Mouse (Mus musculus): Measurements from ENCODE around the gene Polg2.

Gene Polg2

DNA sequence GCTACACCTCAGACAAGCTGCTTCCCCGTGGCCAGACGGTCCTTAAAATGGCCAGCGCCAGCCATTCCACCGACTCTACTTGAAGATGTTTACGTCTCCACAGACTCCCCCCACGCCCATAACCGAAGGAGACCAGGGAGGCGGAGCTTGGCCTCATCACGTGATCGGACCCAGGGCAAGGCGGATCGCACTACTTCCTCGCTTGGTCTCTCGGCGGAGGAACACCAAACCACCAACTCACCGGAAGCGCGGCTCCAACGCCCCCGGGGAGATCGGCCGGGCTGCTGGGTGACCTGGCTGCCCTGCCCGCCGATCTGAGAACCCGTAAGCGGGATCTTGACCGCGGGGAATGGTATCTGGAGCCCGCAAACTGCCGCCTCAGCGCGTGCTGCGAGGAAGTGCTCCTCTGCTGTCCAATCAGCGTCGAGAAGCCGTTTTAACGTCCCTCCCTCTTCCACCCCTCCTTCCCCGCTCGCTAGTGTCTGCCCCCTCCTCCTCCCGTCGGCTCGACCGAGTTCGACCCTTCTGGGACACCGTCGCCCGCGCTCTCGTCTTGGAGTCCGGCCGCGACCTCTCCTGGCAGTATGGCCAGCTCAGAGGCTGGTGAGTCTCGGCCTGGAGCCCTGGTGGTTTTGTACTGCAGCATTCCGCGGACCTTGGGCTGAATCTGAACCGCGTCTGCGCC is 9.6 kb upstream of the Polg2 start, which contains the start of the genes Ddx5 and Cep95:
Gene Ddx5 (minus strand): TSS at position 411 of the 685 bp plus-strand sequence.
Gene Cep95 (plus strand): TSS at position 478 of the 685 bp plus-strand sequence.
- in situ Hi-C loops (cut with MboI), result no loop called here

DNA sequence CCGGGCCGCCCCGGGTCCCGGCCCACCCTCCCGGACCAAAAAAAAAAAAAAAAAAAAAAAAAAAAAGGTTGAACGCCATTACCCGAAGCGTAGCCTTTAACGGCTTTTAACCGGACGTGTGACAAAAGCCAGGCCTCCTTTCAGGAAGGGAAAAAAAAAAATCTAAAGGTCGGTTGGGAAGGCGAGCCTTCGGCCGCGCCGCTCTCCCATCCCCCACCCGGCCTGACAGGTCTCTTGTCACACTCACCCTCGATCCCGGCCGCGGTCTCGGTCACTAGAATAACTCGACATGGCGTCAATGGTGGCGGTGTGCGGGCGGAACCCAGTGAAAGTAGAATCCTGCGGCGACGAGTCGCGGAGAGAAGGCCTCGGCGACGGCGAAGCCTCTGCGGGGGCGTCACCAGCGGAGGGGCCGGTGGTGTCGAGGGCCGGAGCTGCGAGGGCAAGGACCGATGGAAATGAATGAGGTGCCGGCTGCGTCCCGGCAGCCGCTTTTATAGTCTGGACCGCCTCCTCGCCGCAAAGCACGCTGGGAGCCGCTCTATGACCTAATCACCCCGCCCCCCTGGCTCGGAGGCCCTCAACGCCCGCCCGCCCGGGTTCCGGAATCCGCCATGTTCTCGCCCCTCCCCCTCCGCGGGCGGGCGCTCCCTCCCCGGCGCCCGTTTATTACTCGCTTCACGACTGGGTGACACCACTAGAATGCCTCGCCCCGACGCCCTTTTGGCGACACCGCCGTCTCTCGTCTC is 8.9 kb upstream of the Polg2 start:
- in situ Hi-C loops (cut with MboI), result no loop called here

DNA sequence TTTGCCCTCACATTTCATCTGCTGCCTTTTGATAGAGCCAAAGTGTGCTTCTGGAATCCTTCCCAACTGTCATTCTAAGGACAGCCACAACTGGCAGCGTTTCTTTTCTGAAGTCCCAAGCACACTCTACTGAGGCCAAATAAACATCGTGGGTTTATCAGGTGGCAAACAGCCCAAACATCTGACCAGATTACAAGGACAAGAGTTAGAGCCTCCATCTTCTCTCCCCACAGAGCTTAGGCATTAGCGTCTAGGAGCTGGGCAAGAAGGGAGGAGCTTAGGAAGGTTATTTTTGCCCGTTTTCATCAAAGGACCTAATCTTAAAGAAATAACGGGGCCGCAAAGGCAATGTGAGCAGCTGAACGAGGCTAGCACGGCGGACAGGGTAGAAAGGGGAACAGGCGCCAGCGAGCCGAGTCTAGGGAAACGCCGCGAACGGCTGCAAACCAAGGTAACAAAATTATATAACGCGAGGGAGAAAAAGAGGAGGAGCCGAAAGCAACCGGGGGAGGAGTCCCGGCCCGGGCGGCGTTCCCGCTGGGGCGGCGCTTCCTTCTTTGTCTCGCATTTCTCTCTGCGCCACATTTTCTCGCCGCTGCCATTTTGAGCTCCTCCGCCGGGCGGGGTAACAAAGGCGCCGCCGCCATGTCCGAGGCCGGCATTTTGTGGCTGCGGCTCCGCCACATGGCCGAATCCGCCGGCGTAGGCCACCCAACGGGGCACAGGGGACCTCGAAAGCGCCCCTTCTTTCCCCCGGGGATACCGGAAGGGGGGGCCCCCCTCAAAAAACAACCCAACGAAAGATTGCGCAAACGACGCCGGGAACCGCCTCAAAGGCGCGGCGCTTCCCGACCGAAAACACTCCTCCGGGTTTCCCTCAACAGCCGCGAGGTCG is 8.0 kb upstream of the Polg2 start:
- in situ Hi-C loops (cut with MboI), result no loop called here

DNA sequence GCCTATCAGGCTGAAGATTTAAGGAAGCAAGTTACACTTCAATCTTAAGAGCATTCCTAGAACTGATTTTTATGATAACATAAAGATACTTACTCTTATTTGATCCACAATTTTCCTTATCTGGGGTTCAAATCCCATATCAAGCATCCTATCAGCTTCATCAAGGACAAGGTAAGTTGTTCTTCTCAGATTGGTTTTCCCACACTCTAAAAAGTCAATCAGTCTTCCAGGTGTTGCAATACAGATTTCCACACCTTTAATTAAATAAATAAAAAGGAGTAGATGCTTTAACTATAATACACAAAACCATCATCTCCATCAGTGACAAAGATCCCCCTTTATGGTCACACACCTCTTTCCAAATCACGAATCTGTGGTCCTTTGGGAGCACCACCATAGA is 5.7 kb upstream of the Polg2 start:
- in situ Hi-C loops (cut with MboI), result no loop called here

DNA sequence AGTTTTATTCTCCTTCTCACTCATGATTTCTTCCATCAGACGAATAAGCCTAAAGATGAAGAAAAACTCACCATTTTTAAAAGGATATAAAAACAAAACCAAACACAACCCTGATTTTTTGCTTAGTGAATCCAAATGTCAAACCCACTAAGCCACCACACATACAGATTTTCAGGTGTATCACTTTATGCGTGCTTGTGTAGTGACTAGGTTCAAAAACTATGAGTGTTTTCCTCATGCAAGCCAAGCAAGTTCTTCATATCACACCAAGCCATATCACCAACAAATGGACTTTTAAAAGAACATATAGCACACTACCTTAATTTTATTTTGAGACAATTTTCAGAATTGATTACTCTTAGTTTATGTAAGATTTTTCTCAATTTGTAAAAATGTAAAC is 5.1 kb upstream of the Polg2 start:
- in situ Hi-C loops (cut with MboI), result loop anchor here (5.0 kb wide), 1 partner anchor 37 kb away; no protein-coding TSS in a partner anchor

DNA sequence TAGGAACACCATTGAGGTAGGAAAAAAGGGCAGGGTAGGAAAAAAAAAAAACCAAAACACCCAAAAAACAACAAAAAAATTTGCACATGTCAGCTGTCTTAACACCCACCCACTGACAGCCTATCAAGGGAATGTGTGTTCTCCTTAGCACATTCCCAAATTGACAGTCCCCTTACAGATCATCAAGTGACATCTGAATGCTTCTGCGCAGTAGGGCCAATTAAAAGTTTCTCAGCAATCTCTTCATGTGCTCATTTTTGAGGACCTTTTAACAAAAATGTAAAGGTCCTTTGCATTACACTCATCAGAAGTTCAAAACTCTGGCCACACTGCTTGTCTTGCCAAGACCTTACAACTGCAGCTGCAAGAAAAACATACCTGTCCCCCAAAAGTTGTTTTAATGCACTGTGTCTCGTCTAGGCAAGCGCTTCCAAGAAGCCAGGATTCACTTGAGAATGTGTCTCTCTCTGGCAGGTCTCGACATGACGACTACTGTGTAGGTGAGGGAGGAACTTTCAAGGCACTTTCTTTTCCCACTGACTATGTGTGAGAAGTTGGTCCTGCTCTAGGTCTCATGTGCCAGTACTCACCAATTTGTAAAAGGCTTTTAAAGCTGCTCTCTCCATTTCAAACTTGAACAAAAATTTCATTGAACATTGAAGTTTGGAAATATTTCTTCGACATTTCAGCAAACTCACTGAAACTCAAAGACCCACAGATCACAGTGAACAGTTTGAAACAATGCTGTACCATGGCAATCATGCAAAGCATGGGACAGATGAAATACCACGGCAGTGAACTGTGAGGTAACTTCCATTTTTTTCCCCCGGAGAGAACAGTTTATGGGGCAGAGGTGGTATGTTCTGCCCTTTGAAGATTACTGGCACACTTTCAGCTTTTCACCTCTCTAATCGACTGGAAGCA is 3.8 kb upstream of the Polg2 start:
- in situ Hi-C loops (cut with MboI), result loop anchor here (5.0 kb wide), 1 partner anchor 36 kb away; no protein-coding TSS in a partner anchor

DNA sequence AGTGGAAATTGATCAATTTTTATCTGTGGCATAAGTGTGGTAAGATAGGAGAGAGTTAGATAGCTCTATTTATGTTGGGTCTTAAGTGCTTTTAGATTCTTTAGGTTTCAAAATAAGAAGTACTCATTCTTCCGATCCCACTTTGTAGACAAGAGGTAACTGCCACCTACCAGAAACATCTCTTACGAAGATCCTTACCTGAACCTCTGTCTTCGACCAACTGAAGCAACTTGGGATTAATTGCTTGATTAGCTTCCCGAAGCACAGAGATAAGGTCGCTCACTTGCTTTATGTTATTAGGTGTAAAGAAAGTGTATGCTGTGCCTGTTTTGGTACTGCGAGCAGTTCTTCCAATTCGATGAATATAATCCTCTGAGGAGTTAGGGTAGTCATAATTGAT is 2.9 kb upstream of the Polg2 start:
- in situ Hi-C loops (cut with MboI), result loop anchor here (5.0 kb wide), 1 partner anchor 35 kb away; no protein-coding TSS in a partner anchor

DNA sequence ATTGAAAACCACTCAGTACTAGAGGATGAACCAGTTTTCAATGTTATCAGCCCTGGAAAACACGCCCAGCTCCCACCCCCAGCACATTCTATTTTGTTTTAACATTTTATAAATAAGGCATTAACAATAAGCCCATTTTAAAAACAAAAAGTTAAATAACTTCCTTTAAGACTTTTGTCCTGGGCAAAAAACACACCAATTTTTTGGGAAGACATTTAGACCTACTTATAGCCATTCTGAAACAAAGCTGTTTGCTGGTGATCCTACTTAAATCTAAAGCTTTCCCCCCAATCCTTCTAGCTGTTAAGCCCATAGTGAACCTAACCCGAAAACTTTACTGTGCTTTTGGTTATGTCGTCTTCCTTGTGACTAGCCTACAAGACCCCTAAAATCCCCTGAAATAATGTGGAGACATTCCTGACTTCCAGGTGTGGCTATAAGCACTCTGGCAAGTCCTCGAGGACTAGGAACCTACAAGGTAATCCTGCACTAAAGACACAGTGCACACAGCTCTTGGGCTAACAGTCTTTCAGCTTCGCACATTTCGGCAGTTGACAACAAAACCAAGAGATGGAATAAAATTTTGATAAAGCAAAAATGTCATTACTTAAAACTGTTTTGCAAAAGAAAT is 1.4 kb upstream of the Polg2 start:
- in situ Hi-C loops (cut with MboI), result loop anchor here (5.0 kb wide), 1 partner anchor 33 kb away; no protein-coding TSS in a partner anchor

DNA sequence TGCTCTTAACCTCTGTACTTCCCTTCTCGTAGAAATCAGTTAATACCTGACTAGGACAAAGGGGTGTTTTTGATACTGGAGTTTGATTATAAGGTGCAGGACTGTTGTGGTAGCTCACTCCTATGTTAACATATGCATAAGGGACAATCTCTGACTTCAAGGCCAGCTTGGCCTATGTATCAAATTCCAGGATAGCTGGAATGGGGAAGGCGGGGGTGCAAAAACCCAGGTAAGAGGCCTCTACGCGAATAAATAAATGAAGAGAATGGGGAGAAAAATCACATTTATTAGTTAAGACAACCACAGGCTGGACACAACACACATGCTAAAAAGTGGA is 720 bp upstream of the Polg2 start:
- in situ Hi-C loops (cut with MboI), result loop anchor here (5.0 kb wide), 1 partner anchor 33 kb away; no protein-coding TSS in a partner anchor

DNA sequence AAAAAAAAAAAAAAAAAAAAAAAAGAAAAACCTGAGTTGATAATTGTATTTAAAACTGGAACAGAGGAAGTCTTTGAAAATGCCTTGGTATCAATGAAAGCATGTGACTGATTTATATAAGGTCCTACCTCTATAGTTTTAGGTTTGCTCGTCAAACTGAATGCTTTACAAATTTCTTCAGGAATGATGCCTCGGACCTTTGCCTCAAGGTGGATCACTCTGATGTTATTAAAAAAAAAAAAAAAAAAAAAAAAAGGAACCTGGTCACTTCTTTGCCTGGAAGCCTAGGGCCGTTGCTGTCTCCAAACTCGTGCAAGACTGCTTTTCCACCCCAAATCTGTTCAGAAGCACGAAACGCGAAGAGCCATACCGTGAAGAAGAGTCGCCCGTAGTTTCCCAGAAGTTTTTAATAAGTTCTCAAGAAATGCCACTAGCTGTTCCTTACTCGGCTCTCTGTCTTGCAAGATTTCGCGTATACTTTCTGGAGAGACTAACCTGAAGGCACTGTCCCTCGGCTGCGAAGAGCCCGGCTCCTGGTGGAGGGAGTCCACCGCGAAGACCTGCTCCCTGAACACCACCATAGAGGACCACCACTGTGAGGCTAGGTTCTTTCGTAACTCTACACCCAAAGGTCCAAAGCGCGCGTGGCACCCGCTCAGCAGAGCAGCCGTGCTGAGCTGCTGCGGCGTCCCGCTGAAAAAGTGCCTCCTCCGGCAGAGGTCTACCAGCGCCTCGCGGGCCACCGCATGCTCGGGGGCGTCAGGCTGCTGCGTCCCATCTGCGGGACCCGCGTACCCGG is 549 bp downstream of the Polg2 start:
- in situ Hi-C loops (cut with MboI), result no loop called here

DNA sequence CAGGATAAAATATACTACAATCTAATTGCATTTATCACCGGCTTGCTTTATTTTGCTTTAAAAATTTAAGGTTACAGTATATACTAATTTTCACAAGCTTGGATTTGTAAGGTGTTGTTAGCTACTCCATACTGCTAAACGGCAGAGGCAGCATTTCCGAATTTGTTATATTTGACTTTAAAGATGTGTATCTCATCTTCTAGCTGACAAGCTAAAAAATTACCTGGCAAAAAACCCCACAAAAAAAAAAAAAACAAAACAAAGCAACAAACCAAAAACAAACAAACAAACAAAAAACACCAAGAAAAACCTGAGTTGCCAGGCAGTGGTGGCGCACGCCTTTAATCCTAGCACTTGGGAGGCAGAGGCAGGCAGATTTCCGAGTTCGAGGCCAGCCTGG is 1.2 kb downstream of the Polg2 start:
- in situ Hi-C loops (cut with MboI), result no loop called here

DNA sequence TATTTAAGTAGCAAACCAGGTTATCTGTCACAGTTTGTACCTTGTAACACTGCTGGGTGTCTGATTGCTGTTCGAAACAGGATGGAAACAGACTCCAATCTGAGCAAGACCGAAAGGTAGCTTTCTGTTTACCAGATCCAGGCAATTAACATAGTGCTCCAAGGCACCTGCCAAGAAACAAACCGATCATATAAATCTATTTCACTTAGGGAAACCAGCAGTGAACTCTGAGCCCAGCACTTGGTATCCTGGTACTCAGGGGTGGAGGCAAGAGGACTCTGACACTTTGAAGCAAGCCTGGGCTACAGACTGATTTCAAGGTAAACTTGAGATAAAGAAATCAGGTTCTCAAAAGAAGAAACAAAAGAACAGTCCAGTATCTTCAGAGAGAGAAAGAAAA is 1.9 kb downstream of the Polg2 start:
- in situ Hi-C loops (cut with MboI), result no loop called here

DNA sequence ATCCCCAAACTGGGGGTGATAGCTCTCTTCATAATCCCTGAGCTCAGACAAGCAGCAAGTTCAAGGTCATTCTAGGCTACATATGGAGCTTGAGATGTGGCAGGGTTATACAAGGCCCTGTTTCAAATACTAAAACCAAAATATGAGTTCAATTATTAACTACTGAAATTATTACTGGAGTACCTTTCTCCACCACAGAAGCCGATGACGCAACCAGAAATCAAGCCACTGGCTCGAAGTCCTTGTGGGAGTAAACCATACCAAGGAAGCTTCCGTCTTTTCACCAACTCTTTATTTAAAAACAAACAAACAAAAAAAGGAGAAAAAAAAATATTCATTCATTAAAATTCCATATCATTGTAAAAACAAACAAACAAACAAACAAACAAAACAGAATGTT is 2.4 kb downstream of the Polg2 start:
- in situ Hi-C loops (cut with MboI), result no loop called here

DNA sequence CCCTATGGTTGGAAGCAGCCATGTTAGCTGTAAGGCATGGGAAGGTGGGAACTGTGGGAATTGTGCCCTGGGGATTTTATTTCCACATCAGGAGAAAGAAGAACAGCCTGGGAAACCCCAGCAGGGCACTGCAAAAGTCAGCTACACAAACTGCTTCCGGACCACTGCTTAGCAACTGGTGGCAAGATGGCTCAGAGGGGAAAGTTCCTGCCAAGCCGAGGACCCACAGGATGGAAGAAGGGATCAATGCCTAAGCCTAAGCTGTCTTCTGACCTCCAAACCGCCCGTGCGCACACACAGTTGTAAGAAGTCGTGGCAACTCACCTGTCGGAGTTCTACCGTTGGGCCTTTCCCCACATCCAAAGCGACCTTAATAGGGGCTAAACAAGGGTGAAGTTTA is 6.3 kb downstream of the Polg2 start:
- in situ Hi-C loops (cut with MboI), result no loop called here

DNA sequence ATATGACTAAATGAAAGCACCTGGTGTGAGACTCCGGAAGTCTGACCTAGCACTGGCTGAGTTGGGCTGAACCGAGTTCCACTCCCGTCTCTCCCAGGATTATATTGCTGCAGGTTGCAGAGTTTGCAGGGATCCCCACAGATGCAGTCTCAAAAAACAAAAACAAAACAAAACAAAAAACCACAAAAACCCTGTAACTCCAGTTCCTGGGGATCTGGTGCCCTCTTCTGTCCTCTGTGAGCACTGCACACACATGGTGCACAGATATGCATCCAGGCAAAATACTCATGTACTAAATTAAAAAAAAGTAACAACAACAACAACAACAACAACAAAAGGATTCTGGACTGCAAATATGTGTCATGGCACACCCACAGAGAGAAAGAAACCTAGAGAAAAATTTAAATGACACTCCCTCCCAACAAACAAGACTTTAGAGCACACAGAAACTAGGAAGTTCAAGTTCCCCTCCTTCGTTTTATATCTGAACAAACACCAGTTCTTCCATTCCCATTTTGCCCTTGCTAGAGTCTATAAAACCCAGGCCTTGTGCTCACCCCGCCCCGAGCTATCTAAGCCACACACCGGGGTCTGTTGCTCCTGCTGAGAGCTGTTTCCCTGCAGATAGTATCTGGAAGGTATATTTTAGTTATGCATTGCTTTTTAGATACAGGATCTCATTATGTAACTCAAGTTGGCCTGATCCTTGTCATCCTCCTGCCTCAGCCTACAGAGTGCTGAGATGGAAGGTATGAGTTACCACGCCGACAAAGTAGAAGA is 9.0 kb downstream of the Polg2 start:
- in situ Hi-C loops (cut with MboI), result no loop called here

DNA sequence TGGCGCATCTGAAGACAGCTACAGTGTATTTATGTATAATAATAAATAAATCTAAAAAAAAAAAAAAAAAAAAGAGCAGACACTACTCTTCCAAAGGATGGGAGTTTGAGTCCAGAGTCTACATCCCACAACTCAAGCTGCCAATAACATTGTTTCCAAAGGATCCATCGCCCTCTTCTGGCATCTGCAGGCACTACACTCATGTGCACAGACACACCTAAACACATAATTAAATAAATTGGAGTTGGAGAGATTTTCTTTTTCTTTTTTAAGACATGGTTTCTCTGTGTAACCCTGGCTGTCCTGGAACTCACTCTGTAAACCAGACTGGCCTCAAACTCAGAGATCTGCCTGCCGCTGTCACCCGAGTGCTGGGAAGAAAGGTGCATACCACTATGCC is 11.8 kb downstream of the Polg2 start:
- in situ Hi-C loops (cut with MboI), result no loop called here

DNA sequence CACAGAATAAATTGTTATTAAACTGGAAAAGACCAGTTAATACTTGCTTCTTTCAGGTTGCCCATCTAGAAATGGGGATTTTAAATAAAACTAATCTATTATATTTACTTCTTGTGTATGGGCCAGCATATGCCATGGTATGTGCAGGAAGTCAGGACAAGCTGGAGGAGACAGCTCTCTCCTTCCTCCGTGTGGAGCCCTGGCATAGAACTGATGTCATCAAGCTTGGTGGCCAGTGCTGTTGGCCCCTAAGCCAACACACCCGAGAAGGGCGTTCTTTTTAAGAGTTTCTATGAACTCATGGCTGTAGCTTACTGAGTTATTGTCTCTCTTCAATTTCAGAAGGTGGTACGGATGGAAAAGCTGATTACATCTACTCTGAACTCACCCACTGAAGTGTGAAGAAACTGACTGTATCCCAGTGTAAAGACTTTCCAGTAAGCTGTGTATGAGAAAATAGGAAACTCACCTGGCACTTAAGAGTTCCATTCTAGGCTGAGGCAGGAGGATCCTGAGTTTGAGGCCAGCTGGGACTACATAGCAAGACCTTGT is 12.7 kb downstream of the Polg2 start:
- in situ Hi-C loops (cut with MboI), result no loop called here

DNA sequence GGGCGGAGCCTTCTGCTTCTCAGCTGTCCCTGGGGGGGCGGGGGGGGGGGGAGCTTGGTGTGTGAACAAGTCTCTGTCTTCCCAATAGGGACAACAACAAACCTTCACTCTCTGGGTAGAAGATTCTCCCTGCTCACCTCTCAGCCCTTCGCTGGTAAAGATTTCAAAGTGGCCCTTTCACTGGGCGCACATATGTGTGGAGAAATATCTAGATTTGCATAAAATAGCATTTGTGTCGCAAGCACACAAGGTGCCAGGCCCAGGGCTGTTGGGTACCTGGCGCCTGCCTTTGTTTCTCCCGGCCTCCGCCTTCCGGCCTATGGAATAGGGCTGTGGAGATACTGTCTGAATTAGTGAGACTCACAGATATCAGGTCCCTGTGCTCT is 16.5 kb downstream of the Polg2 start:
- in situ Hi-C loops (cut with MboI), result loop anchor here (5.0 kb wide), 1 partner anchor 115 kb away; no protein-coding TSS in a partner anchor
